Mouse (Mus musculus) lung, embryonic 14.5 days (tissue): ENCODE data around the gene 6030468B19Rik. TPM values are rescaled to one million over a fixed set of nuclear protein-coding genes. Genes with fewer than 3 reads are reported as not detected.
A peak's percentile ranks its signal among the peaks of the same experiment; 100 is the strongest.

Experiments
- ATAC-seq: fragments of 200-750 bp; cut with Nextera tagmentation; 2 replicates; pipeline ENCODE4 v1.8.0; 2017; ENCODE audit warnings: mild to moderate bottlenecking, moderate TSS enrichment, moderate library complexity; ENCODE audit not compliant: insufficient read depth
- DNase-seq: peaks from one replicate; pipeline ENCODE4 v3.0.0-alpha.2; 2015
- H3K27ac ChIP-seq: fragments of 300-500 bp; sonication (generic); 2 replicates; pipeline ENCODE4 v1.5.1; 2014; ENCODE audit warnings: low read depth, mild to moderate bottlenecking, moderate library complexity
- H3K27me3 ChIP-seq: fragments of 300-500 bp; sonication (generic); 2 replicates; pipeline ENCODE4 v1.6.1; 2014; ENCODE audit warnings: low read length, control low read depth; ENCODE audit not compliant: insufficient read depth
- H3K36me3 ChIP-seq: fragments of 300-500 bp; sonication (generic); 2 replicates; pipeline ENCODE4 v1.6.1; 2014; ENCODE audit warnings: control low read depth; ENCODE audit not compliant: insufficient read depth
- H3K4me1 ChIP-seq: fragments of 300-500 bp; sonication (generic); 2 replicates; pipeline ENCODE4 v1.6.1; 2014; ENCODE audit warnings: antibody characterized with exemption, control low read depth; ENCODE audit not compliant: insufficient read depth
- H3K4me2 ChIP-seq: fragments of 300-500 bp; sonication (generic); 2 replicates; pipeline ENCODE4 v1.6.1; 2014; ENCODE audit warnings: mild to moderate bottlenecking
- H3K4me3 ChIP-seq: fragments of 300-500 bp; sonication (generic); 2 replicates; pipeline ENCODE4 v1.5.1; 2014; ENCODE audit warnings: low read depth, low read length
- H3K9ac ChIP-seq: fragments of 300-500 bp; sonication (generic); 2 replicates; pipeline ENCODE4 v1.6.1; 2014
- H3K9me3 ChIP-seq: fragments of 300-500 bp; sonication (generic); 2 replicates; pipeline ENCODE4 v1.6.1; 2016; ENCODE audit warnings: low read depth, low read length, control low read depth
- CTCF ChIP-seq: IDR thresholded peaks from 2 replicates; pipeline ENCODE4 v1.5.1; 2016; ENCODE audit warnings: antibody characterized with exemption, low read depth
- WGBS: fragments of 180-500 bp; shearing (Covaris S2); extraction: QIAGEN DNeasy Blood & Tissue Kit; methylation state at CpG from one replicate; pipeline ENCODE4 v1.1.7; 2014; 5-methylcytosine and 5-hydroxymethylcytosine counted together
- polyA plus RNA-seq: library from polyadenylated mRNA; unstranded; fragments of >200 nt; fragmentation: Nextera tagmentation; extraction: Ambion mirVana; gene quantifications from 2 replicates; pipeline ENCODE4 v1.2.1, GENCODE M21; 2014

6030468B19Rik gene
- polyA plus RNA-seq, 1 experiment from 2014 or later, result 0.22 TPM

- DNase-seq (no peak), ATAC-seq (no peak)
- Histone ChIP-seq H3K27ac (no peak overlapping the region), H3K36me3 (no peaks in the 10 kb centered on the region), H3K9me3 (no peaks in the 10 kb centered on the region), H3K4me3 (no peak overlapping the region), H3K9ac (no peak overlapping the region), H3K4me1 (peaks cover 15% of the 10 kb centered on the region), H3K4me2 (no peak overlapping the region), H3K27me3 (no peaks in the 10 kb centered on the region)
- no peak for TF ChIP-seq CTCF
- WGBS, result 84% methylated on average over 8 of the region's 8 CpGs
Measured at GRCm38 (mm10) chr11:117834086-117834485, 36.6 kb downstream of the 6030468B19Rik start.

GRCm38 (mm10) chr11:117836306-117836705, 38.8 kb downstream of the 6030468B19Rik start:
- H3K4me2 ChIP-seq, result peak overlapping the region; percentile 53
- no peaks in the 10 kb centered on the region for H3K27me3 ChIP-seq
- 0 out of 2 replicates have a peak, but pooled peaks cover 2% of the 10 kb centered on the region for H3K4me1 ChIP-seq
- H3K9ac ChIP-seq, result no peak overlapping the region
- no peaks in the 10 kb centered on the region for H3K36me3 ChIP-seq
- TF ChIP-seq CTCF, result no peak
- DNase-seq (peak; percentile 74), ATAC-seq (no peak)
- H3K4me3 ChIP-seq, result peak overlapping the region; percentile 18; the same call in 1 of the 2 replicates
- no peaks in the 10 kb centered on the region for H3K9me3 ChIP-seq
- 20% methylated on average over 13 of the region's 13 CpGs for WGBS
- no peak overlapping the region for H3K27ac ChIP-seq

- TF ChIP-seq CTCF, result no peak
- peak; percentile 33; the same call in 1 of the 2 replicates for ATAC-seq
- Histone ChIP-seq H3K4me1 (0 out of 2 replicates have a peak, but pooled peaks cover 2% of the 10 kb centered on the region), H3K9ac (no peak overlapping the region), H3K27me3 (no peaks in the 10 kb centered on the region), H3K9me3 (no peaks in the 10 kb centered on the region), H3K27ac (no peak overlapping the region), H3K36me3 (no peaks in the 10 kb centered on the region), H3K4me2 (no peak overlapping the region), H3K4me3 (no peak overlapping the region)
- WGBS, result 69% methylated on average over 2 of the region's 2 CpGs
- DNase-seq, result no peak
Measured at GRCm38 (mm10) chr11:117838572-117838971, 41.1 kb downstream of the 6030468B19Rik start.

GRCm38 (mm10) chr11:117839021-117839420, 41.6 kb downstream of the 6030468B19Rik start:
- 0 out of 2 replicates have a peak, but pooled peaks cover 2% of the 10 kb centered on the region for H3K4me1 ChIP-seq
- 63% methylated on average over 1 of the region's 1 CpGs for WGBS
- ATAC-seq, result no peak
- no peaks in the 10 kb centered on the region for H3K36me3 ChIP-seq
- no peaks in the 10 kb centered on the region for H3K27me3 ChIP-seq
- H3K9ac ChIP-seq, result no peak overlapping the region
- H3K4me2 ChIP-seq, result no peak overlapping the region
- H3K9me3 ChIP-seq, result no peaks in the 10 kb centered on the region
- TF ChIP-seq CTCF, result no peak
- H3K27ac ChIP-seq, result no peak overlapping the region
- no peak for DNase-seq
- H3K4me3 ChIP-seq, result no peak overlapping the region

GRCm38 (mm10) chr11:117840910-117841309, 43.5 kb downstream of the 6030468B19Rik start:
- 33% methylated on average over 1 of the region's 1 CpGs for WGBS
- no peak for DNase-seq
- Histone ChIP-seq H3K36me3 (no peaks in the 10 kb centered on the region), H3K9ac (no peak overlapping the region; the same call in 1 of the 2 replicates), H3K4me1 (0 out of 2 replicates have a peak, but pooled peaks cover 2% of the 10 kb centered on the region), H3K27me3 (no peaks in the 10 kb centered on the region), H3K9me3 (no peaks in the 10 kb centered on the region), H3K27ac (no peak overlapping the region), H3K4me3 (no peak overlapping the region), H3K4me2 (no peak overlapping the region)
- no peak for TF ChIP-seq CTCF
- ATAC-seq, result no peak

- WGBS, result 79% methylated on average over 2 of the region's 2 CpGs
- no peak for TF ChIP-seq CTCF
- no peak overlapping the region for H3K27ac ChIP-seq
Measured at GRCm38 (mm10) chr11:117843434-117843833, 46.0 kb downstream of the 6030468B19Rik start.

GRCm38 (mm10) chr11:117844997-117845396, 47.5 kb downstream of the 6030468B19Rik start:
- H3K36me3 ChIP-seq, result no peaks in the 10 kb centered on the region
- ATAC-seq, result no peak
- peak overlapping the region; percentile 69; the same call in 1 of the 2 replicates for H3K27ac ChIP-seq
- H3K4me3 ChIP-seq, result no peak overlapping the region
- no peak for DNase-seq
- H3K9ac ChIP-seq, result no peak overlapping the region; the same call in 1 of the 2 replicates
- no peak for TF ChIP-seq CTCF
- no peaks in the 10 kb centered on the region for H3K9me3 ChIP-seq
- H3K27me3 ChIP-seq, result no peaks in the 10 kb centered on the region
- peaks cover 13% of the 10 kb centered on the region for H3K4me1 ChIP-seq
- H3K4me2 ChIP-seq, result no peak overlapping the region
- 53% methylated on average over 2 of the region's 2 CpGs for WGBS

More at GRCm38 (mm10) chr11:117843434-117843833, 46.0 kb downstream of the 6030468B19Rik start:
- no peak overlapping the region for H3K4me3 ChIP-seq
- H3K36me3 ChIP-seq, result no peaks in the 10 kb centered on the region
- no peak overlapping the region for H3K9ac ChIP-seq
- no peak for DNase-seq
- peaks cover 11% of the 10 kb centered on the region for H3K4me1 ChIP-seq
- no peak for ATAC-seq
- no peaks in the 10 kb centered on the region for H3K27me3 ChIP-seq
- H3K9me3 ChIP-seq, result no peaks in the 10 kb centered on the region
- no peak overlapping the region for H3K4me2 ChIP-seq

- DNase-seq (no peak), ATAC-seq (no peak)
- Histone ChIP-seq H3K9me3 (no peaks in the 10 kb centered on the region), H3K27me3 (no peaks in the 10 kb centered on the region), H3K4me1 (peaks cover 19% of the 10 kb centered on the region), H3K36me3 (no peaks in the 10 kb centered on the region), H3K27ac (no peak overlapping the region), H3K4me3 (no peak overlapping the region), H3K4me2 (no peak overlapping the region), H3K9ac (no peak overlapping the region)
- no peak for TF ChIP-seq CTCF
- whole genome bisulfite sequencing, result 73% methylated on average over 2 of the region's 2 CpGs
Measured at GRCm38 (mm10) chr11:117845651-117846050, 48.2 kb downstream of the 6030468B19Rik start.
